Mouse (Mus musculus) left cerebral cortex, adult 11 months (tissue): Measurements from ENCODE around the gene Abhd14b.
"Not testable (repeated sequence)": the region's sequence is repeated elsewhere in the genome, so short reads cannot be mapped to it uniquely, and the experiment has no call there.

ENCODE experiments used
- DNase-seq: peaks from one replicate; pipeline ENCODE4 v3.0.0; 2022; ENCODE audit warnings: low spot score

Abhd14b gene

GRCm38 (mm10) chr9:106476002-106476923 is 29.0 kb downstream of the Abhd14b start:
- DNase-seq = no peak

- DNase-seq = peak; percentile 99
These were observed 29.7 kb downstream of the Abhd14b start, which contains the start of gene Parp3 for GRCm38 (mm10) chr9:106476924-106477484. Gene Parp3, minus strand, starts transcription at chr9:106476949.

- no peak for DNase-seq
These were observed 30.4 kb downstream of the Abhd14b start for GRCm38 (mm10) chr9:106477649-106478048.

- no peak for DNase-seq
These were observed 30.8 kb downstream of the Abhd14b start for GRCm38 (mm10) chr9:106478101-106478500.

GRCm38 (mm10) chr9:106480541-106480940 is 33.3 kb downstream of the Abhd14b start:
- no peak for DNase-seq

DNA sequence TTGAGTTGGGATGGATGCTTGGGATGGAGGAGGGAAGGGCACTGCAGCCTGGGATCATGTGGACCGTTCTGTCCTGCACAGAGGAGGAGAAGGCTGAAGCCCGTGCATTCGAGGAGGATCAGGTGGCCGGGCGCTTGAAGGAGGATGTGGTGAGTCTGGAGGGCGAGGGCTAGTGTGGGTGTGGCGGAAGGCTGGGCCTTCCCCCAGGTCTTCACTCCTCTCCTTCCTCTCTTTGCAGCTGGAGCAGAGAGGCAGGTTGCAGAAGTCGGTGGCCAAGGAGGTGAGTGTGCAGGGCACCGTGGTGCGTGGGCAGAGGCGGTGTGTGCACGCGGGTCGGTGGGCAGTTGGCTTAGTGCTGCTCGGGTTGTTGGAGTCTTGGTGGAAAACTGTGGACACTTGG is 33.8 kb downstream of the Abhd14b start:
- DNase-seq = no peak

DNA sequence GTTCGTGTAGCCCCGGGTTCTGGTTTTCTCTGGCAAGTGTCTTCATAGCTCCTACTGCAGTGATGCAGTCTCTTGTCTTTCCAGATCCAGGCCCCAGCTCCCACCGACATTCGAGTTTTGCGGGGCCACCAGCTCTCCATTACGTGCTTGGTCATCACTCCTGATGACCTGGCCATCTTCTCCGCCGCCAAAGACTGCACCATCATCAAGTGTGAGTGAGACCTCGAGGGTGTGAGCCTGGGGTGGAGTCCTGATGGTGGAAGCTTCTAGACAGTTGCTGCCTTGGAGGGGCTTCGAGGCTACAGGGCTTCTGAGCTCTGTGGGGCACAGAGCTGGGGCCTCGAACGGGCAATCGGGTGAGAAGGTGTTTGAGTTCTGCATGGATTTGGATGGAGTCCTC is 34.4 kb downstream of the Abhd14b start:
- no peak for DNase-seq

- DNase-seq = no peak
These were observed 35.4 kb downstream of the Abhd14b start for GRCm38 (mm10) chr9:106482578-106483115.

DNA sequence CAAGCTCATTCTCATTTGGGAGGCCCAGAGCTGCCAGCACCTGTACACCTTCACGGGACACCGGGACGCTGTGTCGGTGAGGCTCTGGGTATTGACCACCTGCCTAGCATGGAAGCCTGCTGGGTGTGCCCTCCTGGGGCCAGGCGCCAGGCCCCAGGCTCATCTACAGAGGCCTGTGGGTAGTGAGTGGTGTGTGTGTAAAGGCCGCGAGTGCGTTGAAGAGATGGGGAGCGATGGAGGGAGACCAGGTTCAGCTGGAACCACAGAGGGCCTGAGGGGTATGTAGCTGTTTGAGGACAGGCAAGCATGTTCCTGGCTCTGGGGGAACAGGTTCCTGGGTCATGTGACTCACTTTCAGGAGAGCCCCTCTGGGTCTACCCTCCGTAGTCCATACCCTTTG is 35.9 kb downstream of the Abhd14b start:
- no peak for DNase-seq

- DNase-seq = no peak
These were observed 36.3 kb downstream of the Abhd14b start for GRCm38 (mm10) chr9:106483606-106484005.

DNA sequence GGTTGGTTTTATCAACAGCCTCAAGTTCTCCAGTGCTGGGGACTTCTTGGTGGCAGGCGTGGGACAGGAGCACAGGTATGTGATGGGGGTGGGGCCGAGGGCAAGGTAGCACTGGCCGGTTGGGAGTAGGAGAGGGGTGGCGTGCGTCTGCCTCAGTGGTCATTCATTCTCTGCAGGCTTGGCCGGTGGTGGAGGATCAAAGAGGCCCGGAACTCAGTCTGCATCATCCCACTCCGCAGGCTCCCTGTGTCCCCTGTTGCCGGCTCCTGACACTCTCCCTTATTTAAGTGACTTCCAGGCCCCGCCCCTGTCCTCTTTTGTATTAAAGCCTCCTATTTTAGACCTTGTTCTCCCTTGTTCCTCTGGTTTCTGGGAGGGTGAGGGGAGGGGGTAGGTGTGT is 37.8 kb downstream of the Abhd14b start:
- no peak for DNase-seq

DNA sequence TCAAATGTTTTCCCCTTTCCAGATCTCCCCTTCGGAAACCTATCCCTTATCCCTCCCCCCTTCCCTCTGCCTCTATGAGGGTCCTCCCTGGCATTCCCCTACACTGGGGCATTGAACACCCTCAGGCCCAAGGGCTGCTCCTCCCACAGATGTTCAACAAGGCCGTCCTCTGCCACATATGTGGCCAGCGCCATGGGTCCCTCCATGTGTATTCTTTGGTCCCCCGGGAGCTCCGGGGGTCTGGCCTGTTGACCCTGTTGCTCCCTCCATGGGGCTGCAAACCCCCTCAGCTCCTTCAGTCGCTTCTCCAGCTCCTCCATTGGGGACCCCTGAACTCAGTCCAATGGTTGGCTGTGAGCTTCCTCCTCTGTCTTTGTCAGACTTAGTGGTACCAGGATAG is 40.3 kb downstream of the Abhd14b start:
- DNase-seq = not testable (repeated sequence)

DNA sequence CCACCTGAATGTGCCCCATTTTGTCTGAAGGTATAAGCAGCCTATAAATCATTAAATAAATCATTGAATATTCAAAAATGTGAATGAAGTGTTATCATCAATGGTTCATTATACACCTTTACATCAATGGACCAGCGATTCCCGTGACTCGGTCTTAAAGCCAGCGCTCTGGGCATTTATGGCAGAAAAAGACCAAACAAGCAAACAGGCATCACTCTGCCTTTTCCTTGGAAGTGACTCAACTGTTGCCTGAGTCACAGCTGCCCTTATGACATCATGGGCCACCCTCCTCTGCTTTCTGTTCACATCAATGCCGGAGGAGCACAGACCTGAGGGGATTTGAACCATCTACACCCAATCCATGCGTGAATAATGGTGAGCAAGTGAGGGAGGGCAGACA is 52.4 kb downstream of the Abhd14b start, which contains the start of gene Iqcf1:
Iqcf1 (plus strand) TSS at position 301 of the 400 bp plus-strand sequence.
- no peak for DNase-seq

GRCm38 (mm10) chr9:106501846-106502245 is 54.6 kb downstream of the Abhd14b start:
- no peak for DNase-seq
